Mouse (Mus musculus) liver, postnatal 0 days (tissue): ENCODE data around the gene Ints13.

ENCODE experiments used
- CTCF ChIP-seq: sonication (generic); IDR thresholded peaks from 2 replicates; pipeline ENCODE4 v1.5.1; 2016; ENCODE audit warnings: antibody characterized with exemption, low read depth
- EP300 ChIP-seq: IDR thresholded peaks from 2 replicates; pipeline ENCODE4 v1.6.1; 2016; ENCODE audit warnings: antibody characterized with exemption, low read depth, mild to moderate bottlenecking

- TF ChIP-seq CTCF (no peak), EP300 (no peak)
Measured at GRCm38 (mm10) chr6:146580381-146580926, 2.8 kb upstream of the Ints13 start.
